Mouse (Mus musculus) neural tube, embryonic 11.5 days (tissue): ENCODE measurements at regions not wholly inside any gene's neighbourhood (a gene's known extent, or its start where the extent isn't known, plus 50 kb on each side); places are given as distances from the start of the nearest gene placed in this dataset.

Experiments
- ATAC-seq: fragments of 200-750 bp; cut with Nextera tagmentation; 2 replicates; pipeline ENCODE4 v1.8.0; 2017; ENCODE audit warnings: moderate number of reproducible peaks, mild to moderate bottlenecking, moderate TSS enrichment, moderate library complexity; ENCODE audit not compliant: insufficient read depth, low FRiP score, low TSS enrichment
- DNase-seq: peaks from one replicate; pipeline ENCODE4 v3.0.0-alpha.2; 2015; ENCODE audit warnings: low spot score
- H3K27ac ChIP-seq: fragments of 300-500 bp; sonication (generic); 2 replicates; pipeline ENCODE4 v1.5.1; 2014; ENCODE audit warnings: low read depth, mild to moderate bottlenecking, low read length
- H3K27me3 ChIP-seq: fragments of 300-500 bp; sonication (generic); 2 replicates; pipeline ENCODE4 v1.6.1; 2014; ENCODE audit warnings: mild to moderate bottlenecking, low read length, mixed read lengths; ENCODE audit not compliant: control insufficient read depth, insufficient read depth
- H3K36me3 ChIP-seq: fragments of 300-500 bp; sonication (generic); 2 replicates; pipeline ENCODE4 v1.6.1; 2014; ENCODE audit warnings: mild to moderate bottlenecking, low read length, moderate library complexity, mixed read lengths; ENCODE audit not compliant: control insufficient read depth, insufficient read depth
- H3K4me1 ChIP-seq: fragments of 300-500 bp; sonication (generic); 2 replicates; pipeline ENCODE4 v1.6.1; 2014; ENCODE audit warnings: low read length, mixed read lengths; ENCODE audit not compliant: control insufficient read depth, insufficient read depth
- H3K4me2 ChIP-seq: fragments of 300-500 bp; sonication (generic); 2 replicates; pipeline ENCODE4 v1.6.1; 2014; ENCODE audit warnings: low read depth, mild to moderate bottlenecking, moderate library complexity
- H3K4me3 ChIP-seq: fragments of 300-500 bp; sonication (generic); 2 replicates; pipeline ENCODE4 v1.5.1; 2014; ENCODE audit warnings: low read depth, low read length
- H3K9ac ChIP-seq: fragments of 300-500 bp; sonication (generic); 2 replicates; pipeline ENCODE4 v1.6.1; 2014; ENCODE audit warnings: mild to moderate bottlenecking, low read length
- H3K9me3 ChIP-seq: fragments of 300-500 bp; sonication (generic); 2 replicates; pipeline ENCODE4 v1.6.1; 2016; ENCODE audit warnings: low read length; ENCODE audit not compliant: control insufficient read depth
- WGBS: fragments of 180-500 bp; shearing (Covaris S2); extraction: QIAGEN DNeasy Blood & Tissue Kit; methylation state at CpG from one replicate; pipeline ENCODE4 v1.1.7; 2014; 5-methylcytosine and 5-hydroxymethylcytosine counted together

DNA sequence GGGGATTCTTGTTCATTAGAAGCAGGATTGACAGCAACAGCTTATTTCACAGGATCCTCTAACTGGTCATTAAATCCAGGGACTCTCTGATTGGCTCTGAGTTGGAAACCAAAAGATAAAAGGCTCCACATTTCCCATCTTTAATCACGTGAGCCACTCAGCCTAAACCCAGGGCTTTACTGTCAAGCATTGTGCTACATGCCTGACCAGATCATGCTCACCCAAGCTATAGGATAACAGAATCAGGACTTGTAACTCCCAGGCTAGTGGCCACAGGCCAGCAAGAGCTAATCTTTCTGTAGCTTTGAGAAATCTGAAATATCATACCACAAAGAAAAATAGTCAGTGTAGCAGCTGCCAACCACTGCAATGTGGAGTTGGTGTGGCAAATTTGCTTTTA, 152.7 kb upstream of the Acvr2a start:
- Histone ChIP-seq H3K9ac (no peak overlapping the region), H3K27me3 (no peaks in the 10 kb centered on the region), H3K4me2 (no peak overlapping the region), H3K4me3 (no peak overlapping the region), H3K36me3 (no peaks in the 10 kb centered on the region), H3K9me3 (no peaks in the 10 kb centered on the region), H3K4me1 (no peaks in the 10 kb centered on the region), H3K27ac (no peak overlapping the region)
- DNase-seq: no peak
- WGBS: 77% methylated on average over 1 of the region's 1 CpGs
- no peak for ATAC-seq

DNA sequence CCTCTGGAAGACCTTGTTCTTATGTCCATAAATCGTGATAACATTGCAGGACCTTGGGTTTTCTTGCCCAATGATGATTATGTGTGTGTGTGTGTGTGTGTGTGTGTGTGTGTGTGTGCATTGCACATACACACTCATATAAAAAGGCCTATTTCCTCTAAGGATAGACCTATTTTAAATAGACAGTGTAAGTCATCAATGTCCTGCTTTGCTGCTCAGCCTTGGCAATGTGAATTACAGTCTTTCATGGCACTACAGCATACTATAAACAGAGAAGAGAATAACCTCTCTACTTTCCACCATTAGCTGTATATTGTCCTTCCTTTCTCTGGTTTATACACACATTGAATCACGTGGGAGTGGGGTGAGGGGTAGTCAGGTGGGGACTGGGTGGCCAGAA, 148.8 kb upstream of the Acvr2a start:
- DNase-seq (no peak), ATAC-seq (no peak)
- Histone ChIP-seq H3K27ac (no peak overlapping the region), H3K4me2 (no peak overlapping the region), H3K4me3 (no peak overlapping the region), H3K27me3 (no peaks in the 10 kb centered on the region), H3K36me3 (no peaks in the 10 kb centered on the region), H3K9me3 (no peaks in the 10 kb centered on the region), H3K4me1 (no peaks in the 10 kb centered on the region), H3K9ac (no peak overlapping the region)
- 76% methylated on average over 2 of the region's 2 CpGs for WGBS

DNA sequence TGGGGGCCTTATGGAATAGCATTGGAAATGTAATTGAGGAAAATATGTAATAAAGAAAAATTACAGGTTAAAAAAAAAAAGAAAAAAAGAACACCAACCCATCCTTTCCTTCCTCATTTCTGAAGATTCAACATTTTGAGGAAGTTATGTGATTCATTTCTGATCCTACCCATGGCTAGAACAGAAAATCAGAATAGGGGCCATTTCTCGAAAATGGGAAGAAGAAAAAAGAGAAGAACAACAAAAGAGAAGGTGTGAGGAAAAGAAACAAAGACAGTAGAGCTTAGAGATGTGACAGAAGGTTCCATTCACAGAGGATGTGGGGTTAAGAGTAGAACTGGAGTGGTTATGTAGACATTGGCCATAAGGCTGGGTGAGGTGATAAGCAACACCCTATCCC, 124.8 kb upstream of the Acvr2a start:
- ATAC-seq: no peak

DNA sequence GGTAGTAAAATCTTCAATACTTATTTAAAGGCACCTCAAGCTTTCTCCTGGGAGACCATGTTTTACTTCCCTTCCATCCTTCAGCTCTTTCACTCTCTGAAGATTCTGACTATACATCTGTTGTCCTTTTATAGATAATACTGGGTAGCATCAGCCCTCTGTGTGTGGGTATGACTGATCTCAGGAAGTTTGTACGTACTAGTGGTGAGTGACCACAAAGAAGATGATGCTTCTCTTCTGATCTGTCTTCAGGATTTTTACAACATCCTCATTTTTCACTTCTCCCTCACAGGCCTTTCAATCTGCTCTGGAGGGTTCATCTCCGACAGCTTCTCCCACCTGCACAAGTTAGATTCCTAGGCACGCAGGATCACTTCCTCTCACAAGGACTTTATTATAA, 119.4 kb upstream of the Acvr2a start:
- Histone ChIP-seq H3K27me3 (no peaks in the 10 kb centered on the region), H3K4me2 (no peak overlapping the region), H3K4me1 (no peaks in the 10 kb centered on the region), H3K36me3 (no peaks in the 10 kb centered on the region), H3K4me3 (no peak overlapping the region), H3K9me3 (no peaks in the 10 kb centered on the region), H3K9ac (no peak overlapping the region), H3K27ac (no peak overlapping the region)
- ATAC-seq (no peak), DNase-seq (no peak)
- 93% methylated on average over 3 of the region's 3 CpGs for WGBS

More for the DNA sequence above, 124.8 kb upstream of the Acvr2a start:
- Histone ChIP-seq H3K4me2 (no peak overlapping the region), H3K36me3 (no peaks in the 10 kb centered on the region), H3K27ac (no peak overlapping the region), H3K4me3 (no peak overlapping the region), H3K9me3 (no peaks in the 10 kb centered on the region), H3K4me1 (no peaks in the 10 kb centered on the region), H3K9ac (no peak overlapping the region), H3K27me3 (no peaks in the 10 kb centered on the region)
- DNase-seq: no peak
- WGBS: 79% methylated on average over 1 of the region's 1 CpGs

DNA sequence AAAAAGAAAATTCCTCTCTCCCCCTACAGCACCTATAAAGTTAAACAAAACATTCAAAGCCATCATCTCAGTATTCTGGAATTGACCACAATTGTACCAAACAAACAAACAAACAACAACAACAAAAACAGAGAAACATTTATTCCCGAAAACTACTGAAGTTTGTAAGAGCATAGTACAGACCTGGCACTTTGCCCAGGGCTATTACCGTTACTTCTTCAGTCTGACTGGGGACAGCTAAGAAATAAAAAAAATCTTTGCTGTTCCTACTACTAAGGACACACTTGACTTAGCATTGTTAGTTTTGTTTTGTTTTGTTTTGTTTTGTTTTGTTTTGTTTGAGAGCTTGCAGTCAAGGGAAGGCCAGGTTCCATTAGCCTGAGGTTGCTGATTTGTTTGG, 113.0 kb upstream of the Acvr2a start:
- H3K27me3 ChIP-seq: no peaks in the 10 kb centered on the region
- H3K9me3 ChIP-seq: no peaks in the 10 kb centered on the region
- DNase-seq (no peak), ATAC-seq (no peak)
- H3K36me3 ChIP-seq: no peaks in the 10 kb centered on the region
- H3K4me2 ChIP-seq: no peak overlapping the region
- H3K27ac ChIP-seq: no peak overlapping the region
- 79% methylated on average over 2 of the region's 2 CpGs for WGBS
- H3K9ac ChIP-seq: no peak overlapping the region
- no peaks in the 10 kb centered on the region for H3K4me1 ChIP-seq
- H3K4me3 ChIP-seq: no peak overlapping the region

DNA sequence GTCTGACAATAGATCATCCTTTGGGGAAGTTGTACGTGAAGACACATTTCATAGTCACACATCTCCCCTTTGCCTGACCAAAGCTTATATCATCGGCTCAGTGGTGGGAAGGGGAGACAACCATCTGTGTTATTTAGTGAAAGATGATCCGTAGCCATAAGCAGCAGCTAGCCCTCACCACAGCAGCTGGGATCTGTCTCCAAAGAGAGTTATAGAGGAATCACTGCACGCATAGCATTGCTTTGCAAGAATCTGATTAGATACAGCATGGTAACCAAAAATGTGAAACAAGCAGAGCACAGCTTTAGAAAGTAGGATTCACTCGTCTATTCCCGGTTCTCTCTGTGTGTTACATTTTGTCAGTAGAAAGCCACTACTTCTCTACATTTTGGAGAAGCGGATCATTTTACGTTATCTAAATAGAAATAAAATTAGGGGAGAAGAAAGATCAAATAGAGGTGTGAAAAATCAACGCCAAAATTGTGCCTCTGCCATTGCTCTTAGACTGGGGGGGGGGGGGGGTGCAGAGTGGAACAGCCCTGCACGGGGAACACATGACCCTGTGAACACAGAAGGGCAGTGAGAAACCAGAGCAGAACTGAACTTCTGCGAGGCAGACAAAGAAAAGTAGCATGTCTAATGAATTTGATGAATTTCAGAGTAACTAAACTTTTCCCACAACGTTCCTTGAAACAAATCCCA, 108.7 kb upstream of the Acvr2a start:
- ATAC-seq (no peak), DNase-seq (peak; percentile 15)
- no peaks in the 10 kb centered on the region for H3K36me3 ChIP-seq
- no peak overlapping the region for H3K4me2 ChIP-seq
- H3K27me3 ChIP-seq: no peaks in the 10 kb centered on the region
- H3K4me3 ChIP-seq: no peak overlapping the region
- no peak overlapping the region for H3K9ac ChIP-seq
- WGBS: 55% methylated on average over 12 of the region's 12 CpGs
- H3K4me1 ChIP-seq: no peaks in the 10 kb centered on the region
- no peak overlapping the region for H3K27ac ChIP-seq
- H3K9me3 ChIP-seq: no peaks in the 10 kb centered on the region

DNA sequence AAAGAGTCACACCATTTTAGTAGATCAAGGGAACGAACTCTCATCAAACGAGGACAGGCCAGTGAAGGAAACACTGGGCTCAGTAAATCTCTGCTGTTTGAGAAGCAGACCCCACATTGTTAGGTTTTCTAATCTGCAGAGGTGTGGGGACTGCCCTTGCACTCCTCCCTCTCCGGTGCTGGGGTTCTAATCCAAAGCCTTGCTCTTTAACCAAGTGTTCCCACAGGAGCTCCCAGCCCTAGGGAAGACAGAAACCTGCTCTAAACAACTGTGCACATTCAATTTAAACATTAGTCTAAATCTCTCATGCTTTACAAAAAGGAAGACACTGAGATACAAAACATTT, 108.1 kb upstream of the Acvr2a start:
- H3K9me3 ChIP-seq: no peaks in the 10 kb centered on the region
- H3K4me3 ChIP-seq: no peak overlapping the region
- no peak overlapping the region for H3K4me2 ChIP-seq
- H3K4me1 ChIP-seq: no peaks in the 10 kb centered on the region
- WGBS: 48% methylated on average over 3 of the region's 3 CpGs
- no peak overlapping the region for H3K9ac ChIP-seq
- H3K27ac ChIP-seq: no peak overlapping the region
- H3K36me3 ChIP-seq: no peaks in the 10 kb centered on the region
- no peaks in the 10 kb centered on the region for H3K27me3 ChIP-seq
- ATAC-seq (no peak), DNase-seq (no peak)

DNA sequence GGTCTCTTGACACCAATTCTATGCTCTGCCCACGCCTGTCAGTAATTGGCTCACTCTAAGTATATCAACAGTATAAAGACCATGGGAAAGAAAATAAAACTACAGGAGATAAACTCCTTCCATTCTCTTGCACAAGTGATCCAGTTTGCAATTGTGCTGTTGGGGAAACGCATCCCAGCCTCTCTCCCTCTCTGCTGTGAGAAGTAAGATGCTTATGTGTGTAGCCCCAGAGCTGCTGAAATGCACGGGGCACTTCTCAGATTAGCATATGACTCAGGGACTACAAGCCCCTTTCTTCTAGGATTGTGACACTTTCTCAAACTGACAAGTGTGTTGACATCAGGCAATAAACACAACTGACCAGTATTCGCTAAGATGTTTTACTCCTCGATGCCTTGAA, 107.7 kb upstream of the Acvr2a start:
- WGBS: 50% methylated on average over 5 of the region's 5 CpGs
- ATAC-seq: no peak
- no peak overlapping the region for H3K27ac ChIP-seq

DNA sequence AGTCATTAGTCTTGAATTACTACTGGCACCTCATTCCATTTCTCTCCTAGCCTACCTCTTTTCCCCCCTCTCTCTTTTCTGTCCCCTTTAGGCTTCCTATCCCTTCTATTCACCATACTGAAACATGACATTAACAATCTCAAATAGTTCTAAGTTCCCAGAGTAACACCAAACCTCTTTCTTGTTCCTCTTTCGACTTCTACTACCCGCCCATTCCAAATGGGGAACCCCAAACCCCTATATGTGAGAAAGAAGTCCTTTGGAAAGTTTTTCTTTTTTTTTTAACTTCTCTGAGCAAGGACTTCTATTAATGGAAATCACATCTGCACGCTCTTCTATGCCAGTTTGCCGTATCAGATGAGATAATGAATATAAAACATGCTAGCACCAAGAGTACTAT, 97.7 kb upstream of the Acvr2a start:
- Histone ChIP-seq H3K4me2 (no peak overlapping the region), H3K27ac (no peak overlapping the region), H3K9me3 (no peaks in the 10 kb centered on the region), H3K4me1 (no peaks in the 10 kb centered on the region), H3K36me3 (no peaks in the 10 kb centered on the region), H3K4me3 (no peak overlapping the region), H3K9ac (no peak overlapping the region), H3K27me3 (no peaks in the 10 kb centered on the region)
- DNase-seq (no peak), ATAC-seq (no peak)
- WGBS: 93% methylated on average over 4 of the region's 4 CpGs

More for the DNA sequence above, 107.7 kb upstream of the Acvr2a start:
- Histone ChIP-seq H3K4me2 (no peak overlapping the region), H3K9ac (no peak overlapping the region), H3K9me3 (no peaks in the 10 kb centered on the region), H3K36me3 (no peaks in the 10 kb centered on the region), H3K4me3 (no peak overlapping the region), H3K27me3 (no peaks in the 10 kb centered on the region), H3K4me1 (no peaks in the 10 kb centered on the region)
- DNase-seq: no peak
